Mouse (Mus musculus) cerebellum, adult 2 months (tissue): Measurements from ENCODE around the gene Cstf3. TPM values are rescaled to one million over a fixed set of nuclear protein-coding genes. Genes with fewer than 3 reads are reported as not detected.

Source experiments
- DNase-seq, 2 experiments: peaks; one replicate each; pipeline ENCODE4 v3.0.0; 2021
- H3K27ac ChIP-seq: fragments of 200-500 bp; 2 replicates; pipeline ENCODE4 v1.5.1; 2012; ENCODE audit warnings: low read length, control low read depth, inconsistent platforms; ENCODE audit not compliant: insufficient read depth
- H3K27me3 ChIP-seq: fragments of 200-500 bp; 2 replicates; pipeline ENCODE4 v1.6.1; 2012; ENCODE audit warnings: inconsistent platforms, mild to moderate bottlenecking, low read length, moderate library complexity; ENCODE audit not compliant: control insufficient read depth, insufficient read depth
- H3K4me1 ChIP-seq: fragments of 200-500 bp; 2 replicates; pipeline ENCODE4 v1.6.1; 2011; ENCODE audit warnings: low read length; ENCODE audit not compliant: control insufficient read depth, insufficient read depth
- H3K4me3 ChIP-seq: fragments of 200-500 bp; replicated peaks from 2 replicates; pipeline ENCODE3; 2011; ENCODE audit warnings: mild to moderate bottlenecking, low read depth, low read length, control low read depth; ENCODE audit not compliant: insufficient read depth
- CTCF ChIP-seq: fragments of 200-500 bp; IDR thresholded peaks from 2 replicates; pipeline ENCODE4 v1.5.1; 2011; ENCODE audit warnings: low read depth, mild to moderate bottlenecking, control low read depth, low read length, moderate library complexity, borderline replicate concordance; ENCODE audit not compliant: insufficient read depth
- POLR2A ChIP-seq: fragments of 200-500 bp; IDR thresholded peaks from 2 replicates; pipeline ENCODE4 v1.6.1; 2011; ENCODE audit warnings: low read length, control low read depth, borderline replicate concordance; ENCODE audit not compliant: insufficient read depth
- WGBS: fragments of 180-500 bp; shearing (Covaris S2); methylation state at CpG from one replicate; pipeline ENCODE4 v1.1.7; 2018; 5-methylcytosine and 5-hydroxymethylcytosine counted together
- polyA plus RNA-seq: library from polyadenylated mRNA; depleted of rRNA; stranded (reverse); fragments of >200 nt; gene quantifications from 2 replicates; pipeline ENCODE4 v1.2.3, GENCODE M21; 2012

The Cstf3 gene
- polyA plus RNA-seq, 1 experiment: 35.8 TPM

DNA sequence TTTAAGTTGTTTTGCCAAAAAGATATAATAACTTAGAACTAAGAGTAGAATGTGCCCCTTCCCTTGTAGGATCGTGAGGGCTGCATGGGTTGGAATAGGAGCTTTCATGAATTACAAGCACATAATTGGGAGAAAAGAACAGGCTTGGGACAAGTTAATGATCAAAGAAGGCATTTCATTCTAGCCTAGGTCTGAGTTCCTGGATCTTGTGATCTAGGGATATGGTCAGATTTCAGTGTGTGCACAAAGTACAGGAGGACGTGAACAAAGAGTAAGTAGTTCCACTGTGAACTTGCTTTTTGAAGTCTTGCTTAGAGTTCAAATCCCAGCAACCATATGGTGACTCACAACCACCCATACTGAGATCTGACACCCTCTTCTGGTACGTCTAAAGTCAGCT is 87.0 kb downstream of the Cstf3 start:
- DNase-seq: no peak
- H3K4me3 ChIP-seq: no peak overlapping the region
- H3K4me1 ChIP-seq: no peaks in the 10 kb centered on the region
- TF ChIP-seq POLR2A (no peak), CTCF (no peak)
- WGBS: 87% methylated on average over 3 of the region's 3 CpGs
- no peak overlapping the region for H3K27ac ChIP-seq
- H3K27me3 ChIP-seq: no peaks in the 10 kb centered on the region

DNA sequence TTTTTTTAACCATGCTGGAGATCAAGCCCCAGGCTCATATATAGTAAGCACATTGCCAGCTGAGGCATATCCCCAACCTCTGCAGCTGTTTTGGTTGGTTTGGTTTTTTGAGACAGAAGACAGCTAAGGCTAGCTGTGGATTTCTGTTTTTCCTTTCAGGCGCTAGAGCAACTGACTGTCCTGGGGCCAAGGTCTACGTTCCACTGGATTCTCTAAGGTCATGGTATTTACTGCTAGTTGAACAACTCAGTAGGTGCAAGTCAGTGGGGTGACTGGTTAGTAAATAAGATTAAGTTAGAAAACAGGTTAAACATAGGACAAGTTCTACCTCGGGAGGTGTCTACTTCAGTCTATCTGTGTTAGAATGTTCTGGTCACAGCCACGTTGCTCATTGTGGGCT is 94.4 kb downstream of the Cstf3 start:
- H3K27me3 ChIP-seq: no peaks in the 10 kb centered on the region
- no peak overlapping the region for H3K27ac ChIP-seq
- H3K4me1 ChIP-seq: peaks cover 9% of the 10 kb centered on the region; the same call in 1 of the 2 replicates
- TF ChIP-seq POLR2A (no peak), CTCF (no peak)
- no peak for DNase-seq
- WGBS: 92% methylated on average over 4 of the region's 4 CpGs
- H3K4me3 ChIP-seq: no peak overlapping the region

DNA sequence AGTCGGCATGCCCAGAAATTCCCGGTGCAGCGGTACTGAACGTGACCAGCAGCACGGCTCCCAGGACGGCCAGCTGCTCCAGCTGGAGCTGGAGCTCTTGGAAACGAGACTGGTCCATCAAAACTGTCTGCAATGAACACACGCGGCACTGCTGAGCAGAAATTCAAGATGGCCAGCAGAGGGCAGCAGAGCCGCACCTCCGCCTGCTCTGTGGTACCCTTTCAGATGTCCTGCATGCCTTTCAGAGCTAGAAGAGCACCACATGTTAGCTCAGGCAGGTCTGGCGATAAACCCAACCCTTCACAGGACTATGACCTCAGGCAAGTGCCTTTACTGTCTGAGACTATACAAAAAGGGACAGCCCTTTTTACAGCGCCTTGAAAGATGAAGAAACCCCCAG is 95.1 kb downstream of the Cstf3 start:
- Histone ChIP-seq H3K27me3 (no peaks in the 10 kb centered on the region), H3K4me1 (peaks cover 9% of the 10 kb centered on the region; the same call in 1 of the 2 replicates), H3K4me3 (no peak overlapping the region), H3K27ac (no peak overlapping the region)
- TF ChIP-seq POLR2A: no peak
- TF ChIP-seq CTCF: peak; percentile 95
- 7% methylated on average over 13 of the region's 13 CpGs for WGBS
- peak; percentile 74 to 76 for DNase-seq

DNA sequence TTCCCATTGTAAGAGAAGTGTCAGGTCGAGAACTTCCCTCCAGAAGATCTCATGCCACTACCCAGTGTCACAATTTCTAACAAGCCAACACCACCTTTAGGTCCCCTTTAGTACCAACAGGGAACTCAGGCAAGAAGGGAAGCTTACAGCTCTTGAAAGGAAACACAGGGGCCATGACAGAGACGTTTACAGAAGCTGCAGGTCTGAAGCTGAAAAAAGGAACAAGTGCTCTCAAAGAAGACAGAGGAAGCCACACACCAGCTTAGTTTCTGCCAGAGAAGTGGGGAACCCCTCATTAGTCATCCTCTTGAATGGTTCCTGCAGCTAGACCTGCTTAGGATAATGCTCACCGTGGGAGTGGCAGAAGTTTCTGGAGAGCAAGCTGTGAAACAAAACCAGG is 96.9 kb downstream of the Cstf3 start:
- no peak overlapping the region for H3K27ac ChIP-seq
- DNase-seq: no peak
- TF ChIP-seq POLR2A (no peak), CTCF (no peak)
- 82% methylated on average over 3 of the region's 3 CpGs for WGBS
- H3K4me3 ChIP-seq: no peak overlapping the region
- peaks cover 9% of the 10 kb centered on the region; the same call in 1 of the 2 replicates for H3K4me1 ChIP-seq
- H3K27me3 ChIP-seq: no peaks in the 10 kb centered on the region

DNA sequence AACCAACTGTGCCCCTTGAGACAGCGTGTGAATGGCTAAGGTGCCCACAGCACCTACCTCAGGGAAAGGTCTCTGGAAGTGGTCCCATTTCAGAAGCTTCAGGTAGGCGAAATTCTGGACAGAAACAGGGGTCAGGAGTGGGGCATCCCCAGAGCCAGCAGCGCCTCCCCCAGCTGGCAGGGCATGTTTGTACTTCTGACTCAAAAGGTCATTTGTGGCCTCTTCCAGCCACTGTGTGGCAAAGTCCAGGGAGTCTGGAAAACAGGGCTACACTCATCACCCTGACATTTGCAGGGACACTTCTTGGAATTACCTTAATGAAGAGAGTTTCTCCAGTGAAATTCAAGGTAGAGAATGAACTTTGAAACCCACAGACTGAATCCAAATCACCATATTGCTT is 98.0 kb downstream of the Cstf3 start:
- no peak overlapping the region for H3K27ac ChIP-seq
- 84% methylated on average over 3 of the region's 3 CpGs for WGBS
- DNase-seq: no peak
- no peak overlapping the region for H3K4me3 ChIP-seq
- H3K27me3 ChIP-seq: no peaks in the 10 kb centered on the region
- TF ChIP-seq CTCF: no peak
- TF ChIP-seq POLR2A: no peak
- H3K4me1 ChIP-seq: peaks cover 9% of the 10 kb centered on the region; the same call in 1 of the 2 replicates

DNA sequence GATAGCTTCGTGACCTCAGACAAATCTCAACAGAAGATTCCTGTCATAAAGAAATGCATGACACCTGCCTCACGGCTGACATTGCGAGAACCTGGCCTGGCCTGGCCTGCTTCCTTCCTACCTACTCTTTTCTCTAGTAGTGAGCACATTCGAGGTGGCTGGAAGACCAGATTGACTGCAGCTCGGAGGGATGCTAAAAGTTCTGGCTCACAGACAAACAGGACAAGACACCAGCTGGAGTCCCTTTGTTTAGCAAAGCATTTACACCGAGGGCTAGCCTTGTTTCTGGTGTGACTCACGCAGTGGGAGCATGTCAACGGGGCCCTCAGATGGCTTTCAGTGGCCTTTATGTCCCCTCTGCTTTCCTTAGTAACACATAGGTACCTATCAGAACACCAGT is 98.4 kb downstream of the Cstf3 start:
- TF ChIP-seq POLR2A (no peak), CTCF (no peak)
- 16% methylated on average over 8 of the region's 8 CpGs for WGBS
- H3K27ac ChIP-seq: no peak overlapping the region
- DNase-seq: peak; percentile 52 to 80
- H3K4me1 ChIP-seq: peaks cover 9% of the 10 kb centered on the region; the same call in 1 of the 2 replicates
- H3K4me3 ChIP-seq: no peak overlapping the region
- no peaks in the 10 kb centered on the region for H3K27me3 ChIP-seq

DNA sequence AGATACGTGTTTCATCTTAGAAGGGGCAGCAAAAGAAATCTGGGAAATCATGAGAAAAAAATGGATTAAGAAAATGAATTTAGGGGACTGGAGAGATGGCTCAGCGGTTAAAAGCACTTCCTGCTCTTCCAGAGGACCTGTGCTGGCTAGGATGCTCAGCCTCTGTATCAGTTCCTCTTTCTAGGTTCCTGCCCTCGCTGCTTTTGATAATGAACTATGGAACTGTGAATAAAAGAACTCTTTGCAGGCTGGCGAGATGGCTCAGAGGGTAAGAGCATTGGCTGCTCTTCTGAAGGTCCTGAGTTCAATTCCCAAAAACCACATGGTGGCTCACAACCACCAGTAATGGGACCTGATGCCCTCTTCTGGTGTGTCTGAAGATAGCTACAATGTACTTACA is 100.4 kb downstream of the Cstf3 start:
- Histone ChIP-seq H3K27ac (no peak overlapping the region), H3K4me3 (no peak overlapping the region), H3K4me1 (peaks cover 9% of the 10 kb centered on the region; the same call in 1 of the 2 replicates), H3K27me3 (no peaks in the 10 kb centered on the region)
- TF ChIP-seq CTCF (no peak), POLR2A (no peak)
- DNase-seq: no peak
- WGBS: 89% methylated on average over 4 of the region's 4 CpGs

DNA sequence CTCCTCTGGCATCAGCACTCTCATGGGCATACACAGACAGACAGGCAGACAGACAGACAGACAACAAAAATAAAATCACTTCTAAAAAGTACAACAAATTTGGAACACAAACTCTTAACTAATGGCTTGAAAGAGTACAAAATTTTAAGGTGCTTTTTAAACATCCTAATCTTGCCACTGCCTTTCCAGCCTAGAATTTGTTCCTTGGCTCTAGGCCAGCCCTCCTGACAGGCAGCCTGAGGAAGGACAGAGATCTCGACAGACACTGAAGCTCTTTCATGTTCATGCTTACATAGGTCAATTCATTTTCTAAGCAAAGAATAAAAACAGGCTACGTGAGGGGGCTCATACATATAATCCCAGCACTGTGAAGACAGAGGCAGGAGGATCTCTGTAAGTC is 102.2 kb downstream of the Cstf3 start:
- no peak overlapping the region for H3K4me3 ChIP-seq
- H3K4me1 ChIP-seq: peaks cover 9% of the 10 kb centered on the region; the same call in 1 of the 2 replicates
- 27% methylated on average over 2 of the region's 2 CpGs for WGBS
- no peaks in the 10 kb centered on the region for H3K27me3 ChIP-seq
- TF ChIP-seq CTCF (no peak), POLR2A (no peak)
- H3K27ac ChIP-seq: no peak overlapping the region
- DNase-seq: no peak

DNA sequence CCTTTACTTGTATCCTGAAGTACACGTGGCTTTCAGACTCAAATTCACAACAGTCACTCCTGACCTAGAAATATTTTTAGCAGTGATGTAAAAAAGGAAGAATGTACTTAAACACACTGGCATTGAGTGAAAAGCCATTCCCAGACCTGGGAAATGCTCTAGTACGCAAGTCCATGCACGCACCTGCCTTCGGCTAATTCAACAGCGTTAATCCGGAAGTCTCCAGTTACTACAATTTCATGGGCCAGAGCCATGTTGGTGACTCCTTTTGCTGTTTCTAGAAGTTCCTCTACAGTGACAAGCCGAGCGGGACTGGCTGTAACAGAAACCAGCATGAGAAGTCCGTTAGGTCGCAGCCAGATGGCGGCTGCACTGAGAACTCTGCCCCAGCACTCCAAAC is 109.3 kb downstream of the Cstf3 start:
- 84% methylated on average over 11 of the region's 11 CpGs for WGBS
- Histone ChIP-seq H3K4me3 (no peak overlapping the region), H3K4me1 (no peaks in the 10 kb centered on the region), H3K27ac (no peak overlapping the region), H3K27me3 (no peaks in the 10 kb centered on the region)
- TF ChIP-seq CTCF (no peak), POLR2A (no peak)
- no peak for DNase-seq

DNA sequence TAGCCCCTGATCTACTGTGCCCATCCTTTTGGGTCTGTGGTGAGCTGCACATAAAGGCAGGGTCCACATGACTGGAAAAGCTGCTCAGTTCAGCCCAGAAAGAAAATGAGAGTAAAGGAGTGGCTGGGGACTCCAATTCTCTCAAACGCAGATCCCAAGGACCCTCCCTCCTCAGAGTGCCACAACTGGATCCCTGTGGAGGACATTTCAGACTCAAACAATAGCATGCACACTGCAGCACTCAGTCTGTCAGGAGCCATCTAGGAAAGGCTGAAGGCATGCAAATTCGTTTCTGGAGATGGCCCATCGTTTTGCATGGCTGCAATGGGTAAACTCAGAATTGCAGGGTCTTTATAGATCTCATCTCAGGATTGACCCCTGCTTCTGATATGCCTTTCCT is 112.8 kb downstream of the Cstf3 start:
- TF ChIP-seq POLR2A: no peak
- no peak for TF ChIP-seq CTCF
- H3K27me3 ChIP-seq: no peaks in the 10 kb centered on the region
- 24% methylated on average over 3 of the region's 3 CpGs for WGBS

More for the DNA sequence above, 112.8 kb downstream of the Cstf3 start:
- Histone ChIP-seq H3K4me3 (no peak overlapping the region), H3K4me1 (no peaks in the 10 kb centered on the region), H3K27ac (no peak overlapping the region)
- no peak for DNase-seq
